Mouse (Mus musculus) heart, postnatal 4 days (tissue): ENCODE results near the gene Astn1. TPM values are rescaled to one million over a fixed set of nuclear protein-coding genes. Genes with fewer than 3 reads are reported as not detected.

Source experiments
- microRNA-seq, 2 experiments: library from miRNA; unstranded; fragments of <30 nt; microRNA quantifications; one replicate each; pipeline ENCODE4 v1.2.0; 2021 to 2022
- total RNA-seq, 2 experiments: library from RNA; stranded (reverse); gene quantifications; 2 replicates each; pipeline ENCODE4 v1.2.3; 2021

The Astn1 gene
- total RNA-seq, 2 experiments from 2014 or later: 1.6 to 2.1 TPM

Small RNAs within 50 kb of the gene (microRNA-seq; reads per million reads assigned to microRNA genes)
- 3.7 to 13.1 reads per million in 2 experiments for gene Mir488

Other genes with a start within 250 kb of the Astn1 start
- gene Brinp2, start 5.9 kb upstream of the Astn1 start, total RNA-seq: under 1 TPM; 0.14 to 0.27 TPM